Mouse (Mus musculus): ENCODE results near the gene Smyd3. TPM values are rescaled to one million over a fixed set of nuclear protein-coding genes. Genes with fewer than 3 reads are reported as not detected.
A peak's percentile ranks its signal among the peaks of the same experiment; 100 is the strongest.

Gene Smyd3
- total and polyA plus RNA-seq, 2 experiments from 2014 or later, result 15.8 to 28.4 TPM

GRCm38 (mm10) chr1:178924492-178925183 is 593.2 kb downstream of the Smyd3 start:
- no peak overlapping the region for H3K9ac ChIP-seq (replicated peaks; ENCODE audit: low read length, poor library complexity, severe bottlenecking)
- H3K4me1 ChIP-seq (ENCODE audit: insufficient read depth, low read length), result no peaks in the 10 kb centered on the region
- no peak overlapping the region for H3K4me3 ChIP-seq (ENCODE audit: low read depth, low read length)
- no peaks in the 10 kb centered on the region for H3K27me3 ChIP-seq (ENCODE audit: insufficient read depth, low read length)
- H3K36me3 ChIP-seq (ENCODE audit: insufficient read depth, low read length), result peaks cover 16% of the 10 kb centered on the region
- 82% methylated on average over 8 of the region's 8 CpGs for whole genome bisulfite sequencing
- TF ChIP-seq CTCF (IDR thresholded peaks at IDR 0.05), result no peak
- no peak for ATAC-seq (ENCODE audit: low FRiP score)
- no peak overlapping the region for H3K4me2 ChIP-seq (ENCODE audit: low read depth, low read length, poor library complexity, severe bottlenecking)
- no peak overlapping the region for H3K27ac ChIP-seq (ENCODE audit: low read depth, low read length)
- no peaks in the 10 kb centered on the region for H3K9me3 ChIP-seq (ENCODE audit: low read length)
- no peak for DNase-seq (ENCODE audit: low spot score)

GRCm38 (mm10) chr1:178917194-178917902 is 600.5 kb downstream of the Smyd3 start:
- Histone ChIP-seq H3K4me2 (ENCODE audit: low read depth, low read length, poor library complexity, severe bottlenecking) (peak overlapping the region; percentile 20; the same call in 1 of the 2 replicates), H3K27me3 (ENCODE audit: insufficient read depth, low read length) (no peaks in the 10 kb centered on the region), H3K4me3 (ENCODE audit: low read depth, low read length) (no peak overlapping the region), H3K27ac (ENCODE audit: low read depth, low read length) (no peak overlapping the region), H3K36me3 (ENCODE audit: insufficient read depth, low read length) (peaks cover 23% of the 10 kb centered on the region), H3K9ac (replicated peaks; ENCODE audit: low read length, poor library complexity, severe bottlenecking) (no peak overlapping the region), H3K4me1 (ENCODE audit: insufficient read depth, low read length) (peaks cover 3% of the 10 kb centered on the region), H3K9me3 (ENCODE audit: low read length) (no peaks in the 10 kb centered on the region)
- DNase-seq (ENCODE audit: low spot score) (peak; percentile 62), ATAC-seq (ENCODE audit: low FRiP score) (0 out of 2 replicates have a peak, but pooled peaks have one; percentile 9)
- peak; percentile 22; the same call in 1 of the 2 replicates for TF ChIP-seq CTCF (IDR thresholded peaks at IDR 0.05)
- WGBS, result 55% methylated on average over 31 of the region's 31 CpGs

- 47% methylated on average over 12 of the region's 12 CpGs for WGBS
- ATAC-seq (ENCODE audit: low FRiP score) (no peak; the same call in 1 of the 2 replicates), DNase-seq (ENCODE audit: low spot score) (no peak)
- no peak overlapping the region for H3K27ac ChIP-seq (ENCODE audit: low read depth, low read length)
- peaks cover 5% of the 10 kb centered on the region for H3K4me1 ChIP-seq (ENCODE audit: insufficient read depth, low read length)
- H3K9me3 ChIP-seq (ENCODE audit: low read length), result no peaks in the 10 kb centered on the region
- no peaks in the 10 kb centered on the region for H3K27me3 ChIP-seq (ENCODE audit: insufficient read depth, low read length)
- no peak for TF ChIP-seq CTCF (IDR thresholded peaks at IDR 0.05)
- peaks cover 23% of the 10 kb centered on the region for H3K36me3 ChIP-seq (ENCODE audit: insufficient read depth, low read length)
- no peak overlapping the region for H3K4me3 ChIP-seq (ENCODE audit: low read depth, low read length)
- no peak overlapping the region for H3K4me2 ChIP-seq (ENCODE audit: low read depth, low read length, poor library complexity, severe bottlenecking)
- no peak overlapping the region for H3K9ac ChIP-seq (replicated peaks; ENCODE audit: low read length, poor library complexity, severe bottlenecking)
Observed at GRCm38 (mm10) chr1:178915056-178915455, 602.8 kb downstream of the Smyd3 start.

GRCm38 (mm10) chr1:178912936-178913716 is 604.7 kb downstream of the Smyd3 start:
- 38% methylated on average over 6 of the region's 6 CpGs for WGBS
- no peaks in the 10 kb centered on the region for H3K27me3 ChIP-seq (ENCODE audit: insufficient read depth, low read length)
- H3K36me3 ChIP-seq (ENCODE audit: insufficient read depth, low read length), result peaks cover 23% of the 10 kb centered on the region
- H3K27ac ChIP-seq (ENCODE audit: low read depth, low read length), result no peak overlapping the region; the same call in 1 of the 2 replicates
- ATAC-seq (ENCODE audit: low FRiP score) (no peak), DNase-seq (ENCODE audit: low spot score) (no peak)
- H3K9me3 ChIP-seq (ENCODE audit: low read length), result no peaks in the 10 kb centered on the region
- H3K4me1 ChIP-seq (ENCODE audit: insufficient read depth, low read length), result peaks cover 5% of the 10 kb centered on the region
- H3K4me2 ChIP-seq (ENCODE audit: low read depth, low read length, poor library complexity, severe bottlenecking), result no peak overlapping the region
- TF ChIP-seq CTCF (IDR thresholded peaks at IDR 0.05), result no peak
- no peak overlapping the region for H3K9ac ChIP-seq (replicated peaks; ENCODE audit: low read length, poor library complexity, severe bottlenecking)
- H3K4me3 ChIP-seq (ENCODE audit: low read depth, low read length), result no peak overlapping the region

GRCm38 (mm10) chr1:178910951-178911350 is 606.9 kb downstream of the Smyd3 start:
- Histone ChIP-seq H3K27ac (ENCODE audit: low read depth, low read length) (no peak overlapping the region), H3K36me3 (ENCODE audit: insufficient read depth, low read length) (peaks cover 10% of the 10 kb centered on the region; the same call in 1 of the 2 replicates), H3K9me3 (ENCODE audit: low read length) (no peaks in the 10 kb centered on the region), H3K4me2 (ENCODE audit: low read depth, low read length, poor library complexity, severe bottlenecking) (no peak overlapping the region), H3K4me1 (ENCODE audit: insufficient read depth, low read length) (peaks cover 5% of the 10 kb centered on the region), H3K27me3 (ENCODE audit: insufficient read depth, low read length) (no peaks in the 10 kb centered on the region), H3K4me3 (ENCODE audit: low read depth, low read length) (no peak overlapping the region), H3K9ac (replicated peaks; ENCODE audit: low read length, poor library complexity, severe bottlenecking) (no peak overlapping the region)
- ATAC-seq (ENCODE audit: low FRiP score), result no peak
- DNase-seq (ENCODE audit: low spot score), result peak; percentile 51
- TF ChIP-seq CTCF (IDR thresholded peaks at IDR 0.05), result no peak
- WGBS, result 47% methylated on average over 14 of the region's 14 CpGs

Other genes starting within 250 kb of the Smyd3 start
- 13.4 and 14.2 TPM in 2 replicates for gene Tfb2m, start 28.2 kb upstream of the Smyd3 start, total RNA-seq (2014; rRNA removed)
- 29.5 and 31.1 TPM in 2 replicates for gene Tfb2m, start 28.2 kb upstream of the Smyd3 start, polyA plus RNA-seq (2015; fragmentation: Nextera tagmentation; extraction: Ambion mirVana)
- 35.8 and 36.8 TPM in 2 replicates for gene Cnst, start 28.3 kb upstream of the Smyd3 start, total RNA-seq (2014; rRNA removed)
- 16.4 and 16.5 TPM in 2 replicates for gene Cnst, start 28.3 kb upstream of the Smyd3 start, polyA plus RNA-seq (2015; fragmentation: Nextera tagmentation; extraction: Ambion mirVana)
- gene Sccpdh, start 150.2 kb upstream of the Smyd3 start, total RNA-seq (2014; rRNA removed), result 92.2 and 117 TPM in 2 replicates
- 190 and 195 TPM in 2 replicates for gene Sccpdh, start 150.2 kb upstream of the Smyd3 start, polyA plus RNA-seq (2015; fragmentation: Nextera tagmentation; extraction: Ambion mirVana)
- gene Kif28, start 227.2 kb upstream of the Smyd3 start, total RNA-seq (2014; rRNA removed), result 0.22 TPM in 1 of 2 replicates, not detected in the other
- not detected in 2 replicates for gene Kif28, start 227.2 kb upstream of the Smyd3 start, polyA plus RNA-seq (2015; fragmentation: Nextera tagmentation; extraction: Ambion mirVana)

Data from midbrain, postnatal 0 days (tissue).